Mouse (Mus musculus): ENCODE results near the gene Rbfox2.

- TF ChIP-seq CTCF (IDR thresholded peaks at IDR 0.05; ENCODE audit: extremely low read depth, insufficient read depth, low read length), result no peak
- no peak for TF ChIP-seq POLR2A (IDR thresholded peaks at IDR 0.05; ENCODE audit: extremely low read depth, insufficient read depth, low read length)
Measured at GRCm38 (mm10) chr15:77251706-77252105, 55.1 kb downstream of the Rbfox2 start.

Measured in cortical plate, adult 2 months (tissue).